Mouse (Mus musculus): Measurements from ENCODE around the gene Zfp454. TPM values are rescaled to one million over a fixed set of nuclear protein-coding genes. Genes with fewer than 3 reads are reported as not detected.

The Zfp454 gene
- polyA plus RNA-seq (2015; fragmentation: Nextera tagmentation; extraction: Ambion mirVana): 12.3 and 13.3 TPM in 2 replicates

DNA sequence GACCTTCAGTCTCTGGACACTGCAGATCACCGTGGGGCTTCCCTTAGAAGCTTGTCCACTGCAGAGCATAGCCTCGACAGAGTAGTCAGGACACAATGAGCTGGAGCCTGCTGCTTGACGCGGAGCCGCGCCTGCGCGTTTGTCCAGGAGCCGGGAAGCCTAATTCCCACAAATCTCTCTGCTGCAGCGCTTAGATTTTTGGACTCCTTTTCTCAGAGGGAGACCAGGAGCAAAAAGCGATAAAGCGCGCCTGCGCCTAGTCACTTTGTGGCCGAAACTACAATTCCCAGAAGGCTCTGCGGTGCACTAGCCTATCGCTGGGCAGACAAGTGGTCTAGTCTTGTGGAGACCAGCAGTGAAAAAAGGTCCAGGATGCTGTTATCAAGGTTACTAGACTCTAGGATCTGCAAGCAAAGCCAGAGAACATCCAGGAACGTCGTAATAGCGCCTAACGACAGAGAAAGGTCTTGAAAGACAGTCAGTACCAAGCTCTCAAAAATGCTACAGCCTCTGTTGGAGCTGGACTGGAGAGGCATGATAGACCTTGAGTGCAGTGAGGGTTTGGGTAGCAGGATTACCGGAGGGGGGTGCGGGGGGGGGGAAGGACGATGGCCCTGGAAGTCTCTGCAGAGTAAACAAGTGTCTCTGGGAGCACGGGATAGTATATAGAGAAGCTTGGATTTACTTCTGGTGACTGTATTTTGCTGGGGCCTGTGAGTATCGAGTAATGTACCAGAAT lies at the start of gene Zfp454:
Gene Zfp454, minus strand, starts transcription at position 262 of the 739 bp plus-strand sequence.
- Histone ChIP-seq H3K4me2 (peak within 1 kb of the TSS; percentile 74), H3K9ac (peak within 1 kb of the TSS; percentile 81), H3K27me3 (no peaks in the 10 kb centered on the region), H3K27ac (peak within 1 kb of the TSS; percentile 87), H3K4me3 (peak within 1 kb of the TSS; percentile 54), H3K36me3 (peaks cover 29% of the 10 kb centered on the region), H3K9me3 (peaks cover 6% of the 10 kb centered on the region), H3K4me1 (peaks cover 9% of the 10 kb centered on the region)
- ATAC-seq (ENCODE audit: insufficient number of reproducible peaks, insufficient read depth, low FRiP score, low TSS enrichment, low read depth): peak; percentile 85
- 6% methylated on average over 26 of the region's 26 CpGs for WGBS

DNA sequence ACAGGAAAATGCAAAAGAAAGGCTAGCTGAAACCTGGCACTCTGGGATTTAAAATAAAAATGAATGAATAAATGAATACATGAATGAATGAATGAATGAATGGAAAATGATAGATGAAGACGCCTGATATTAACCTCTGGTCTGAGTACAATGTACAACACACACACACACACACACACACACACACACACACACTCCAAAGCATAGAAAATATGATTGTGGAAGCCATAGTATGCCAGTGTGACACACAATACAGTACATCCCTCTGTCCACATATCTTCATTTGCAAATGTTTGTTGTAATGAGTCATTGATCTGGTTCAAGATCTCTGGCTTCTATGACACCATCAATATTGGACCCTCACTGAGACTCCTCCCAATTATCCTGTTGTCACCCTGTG lies 44.6 kb upstream of the Zfp454 start:
- H3K9me3 ChIP-seq: no peaks in the 10 kb centered on the region
- H3K4me3 ChIP-seq: peak overlapping the region; percentile 65; the same call in 1 of the 2 replicates
- H3K36me3 ChIP-seq: no peaks in the 10 kb centered on the region
- peaks cover 10% of the 10 kb centered on the region for H3K4me1 ChIP-seq
- peak overlapping the region; percentile 79 for H3K4me2 ChIP-seq
- no peak for ATAC-seq (ENCODE audit: insufficient number of reproducible peaks, insufficient read depth, low FRiP score, low TSS enrichment, low read depth)
- no peak overlapping the region for H3K27ac ChIP-seq
- 88% methylated on average over 1 of the region's 1 CpGs for WGBS
- peaks cover 13% of the 10 kb centered on the region for H3K27me3 ChIP-seq
- H3K9ac ChIP-seq: no peak overlapping the region

DNA sequence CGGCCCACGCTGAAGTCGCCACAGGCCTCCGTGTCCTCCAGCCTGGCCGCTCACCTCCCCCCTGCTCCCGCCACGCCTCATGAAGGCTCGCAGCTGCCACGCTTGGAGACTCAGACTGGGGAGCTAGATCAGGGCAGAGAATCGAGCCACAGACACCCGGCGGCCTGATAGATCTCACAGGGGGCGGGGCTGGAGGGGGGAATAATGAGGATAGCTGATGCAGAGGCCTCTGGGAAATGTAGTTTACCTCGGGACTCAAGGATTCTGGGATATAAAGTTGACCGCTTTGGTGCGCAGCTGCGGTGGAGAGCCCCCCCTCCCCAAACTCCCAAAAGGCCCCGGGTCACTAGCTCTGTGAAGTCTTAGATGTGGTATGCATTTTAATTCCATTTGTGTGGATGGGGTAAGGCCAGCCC lies 44.0 kb upstream of the Zfp454 start, which contains the start of gene Zfp354b:
Gene Zfp354b, minus strand, starts transcription at position 183 of the 416 bp plus-strand sequence.
- WGBS: under 1% methylated on average over 18 of the region's 18 CpGs
- no peak within 1 kb of the TSS for H3K27ac ChIP-seq
- peak; percentile 86 for ATAC-seq (ENCODE audit: insufficient number of reproducible peaks, insufficient read depth, low FRiP score, low TSS enrichment, low read depth)

DNA sequence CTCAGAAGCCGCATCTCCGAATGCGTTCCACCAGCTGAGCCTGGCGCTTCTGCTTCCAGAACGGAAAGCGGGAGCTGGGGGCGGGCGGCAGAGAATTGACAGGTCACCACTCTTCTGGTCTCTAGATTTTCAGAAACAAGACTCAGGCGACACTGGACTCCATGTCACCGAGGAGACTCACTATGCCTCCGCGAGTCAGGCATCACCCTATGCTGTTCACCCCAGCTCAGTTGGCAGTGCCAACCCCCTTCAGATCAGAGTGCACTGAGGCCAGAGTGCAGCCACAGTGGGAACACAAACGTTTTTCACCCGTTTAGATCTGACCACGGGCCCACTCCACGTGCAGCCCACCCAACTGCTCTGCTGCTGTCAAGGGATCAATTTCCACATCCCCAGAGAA lies 43.6 kb upstream of the Zfp454 start:
- Histone ChIP-seq H3K27ac (no peak overlapping the region), H3K9ac (peak overlapping the region; percentile 81), H3K36me3 (no peaks in the 10 kb centered on the region), H3K4me3 (peak overlapping the region; percentile 65), H3K9me3 (no peaks in the 10 kb centered on the region), H3K27me3 (peaks cover 13% of the 10 kb centered on the region), H3K4me2 (peak overlapping the region; percentile 79), H3K4me1 (peaks cover 10% of the 10 kb centered on the region)
- peak; percentile 48; the same call in 1 of the 2 replicates for ATAC-seq (ENCODE audit: insufficient number of reproducible peaks, insufficient read depth, low FRiP score, low TSS enrichment, low read depth)
- 1% methylated on average over 16 of the region's 16 CpGs for WGBS

More for the DNA sequence above, 44.0 kb upstream of the Zfp454 start, which contains the start of gene Zfp354b:
- H3K36me3 ChIP-seq: no peaks in the 10 kb centered on the region
- peak within 1 kb of the TSS; percentile 79 for H3K4me2 ChIP-seq
- peaks cover 10% of the 10 kb centered on the region for H3K4me1 ChIP-seq
- H3K4me3 ChIP-seq: peak within 1 kb of the TSS; percentile 65
- H3K9me3 ChIP-seq: no peaks in the 10 kb centered on the region
- peaks cover 13% of the 10 kb centered on the region for H3K27me3 ChIP-seq
- peak within 1 kb of the TSS; percentile 81 for H3K9ac ChIP-seq

DNA sequence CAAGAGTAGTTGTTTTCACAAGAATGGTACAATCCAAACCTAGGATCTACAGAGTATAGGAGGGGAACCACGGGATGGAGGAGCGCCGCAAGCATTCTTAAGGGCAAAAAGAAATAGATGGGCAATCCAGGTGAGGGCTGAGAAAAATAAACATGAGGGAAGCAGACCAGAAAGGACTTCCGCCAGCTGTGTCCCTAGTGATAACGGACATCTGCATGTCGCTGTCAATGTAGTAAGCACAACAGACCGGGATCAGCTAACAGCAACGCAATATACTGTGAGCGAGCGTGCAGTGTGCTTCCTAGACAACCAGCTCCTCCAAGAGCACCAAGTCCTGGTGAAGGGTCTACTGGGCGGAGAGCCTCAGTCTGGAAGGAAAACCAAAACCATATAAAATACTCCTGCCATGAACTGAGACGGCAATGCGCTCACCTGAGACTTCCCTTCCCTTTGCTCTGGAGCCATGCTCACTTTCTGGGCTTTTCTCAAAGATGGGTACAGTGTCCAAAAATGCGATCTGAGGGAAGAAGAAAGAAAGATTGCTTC lies 43.1 kb upstream of the Zfp454 start:
- Histone ChIP-seq H3K27me3 (peaks cover 13% of the 10 kb centered on the region), H3K4me1 (peaks cover 10% of the 10 kb centered on the region), H3K4me2 (peak overlapping the region; percentile 79), H3K9me3 (no peaks in the 10 kb centered on the region), H3K4me3 (peak overlapping the region; percentile 65), H3K36me3 (no peaks in the 10 kb centered on the region), H3K27ac (no peak overlapping the region), H3K9ac (peak overlapping the region; percentile 81)
- 32% methylated on average over 14 of the region's 14 CpGs for WGBS
- ATAC-seq (ENCODE audit: insufficient number of reproducible peaks, insufficient read depth, low FRiP score, low TSS enrichment, low read depth): no peak

DNA sequence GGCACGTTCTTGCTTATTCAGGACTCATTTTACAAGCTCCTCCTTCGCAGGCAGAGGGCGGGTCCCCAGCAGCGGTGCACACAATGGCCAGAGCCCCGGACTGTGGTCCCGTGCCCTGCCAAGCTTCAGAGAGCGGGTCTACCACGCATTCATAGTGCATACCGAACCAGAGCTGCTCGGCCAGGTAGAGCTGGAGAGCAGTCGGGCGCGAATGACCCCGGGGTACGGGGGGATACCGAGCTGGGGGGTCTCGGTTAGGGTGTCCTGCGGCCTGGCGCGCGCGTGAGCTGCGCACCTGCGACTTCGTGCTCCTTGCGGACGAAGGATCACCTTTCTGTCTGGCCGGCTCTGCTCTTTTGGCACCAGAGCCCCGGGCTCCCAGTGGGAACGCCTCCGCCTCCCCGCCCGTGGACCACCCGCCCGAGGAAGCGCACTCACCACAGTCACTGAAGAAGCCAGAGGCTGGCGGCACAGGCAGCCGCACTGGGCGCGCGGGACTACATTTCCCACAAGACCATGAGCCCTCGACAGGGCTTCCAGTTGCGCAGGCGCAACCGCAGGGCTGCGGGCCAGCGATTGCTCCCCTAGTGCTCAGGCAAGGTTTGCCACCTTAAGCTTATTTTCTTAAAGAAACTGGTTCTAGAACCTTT lies 28.3 kb upstream of the Zfp454 start, which contains the start of gene Zfp2:
Gene Zfp2, minus strand, starts transcription at position 495 of the 650 bp plus-strand sequence.
- H3K9ac ChIP-seq: peak within 1 kb of the TSS; percentile 88
- peak within 1 kb of the TSS; percentile 75 for H3K4me3 ChIP-seq
- H3K4me1 ChIP-seq: no peaks in the 10 kb centered on the region
- under 1% methylated on average over 47 of the region's 47 CpGs for WGBS
- H3K27me3 ChIP-seq: no peaks in the 10 kb centered on the region
- H3K9me3 ChIP-seq: peaks cover 18% of the 10 kb centered on the region
- H3K36me3 ChIP-seq: peaks cover 31% of the 10 kb centered on the region
- ATAC-seq (ENCODE audit: insufficient number of reproducible peaks, insufficient read depth, low FRiP score, low TSS enrichment, low read depth): peak; percentile 94
- H3K27ac ChIP-seq: peak within 1 kb of the TSS; percentile 64; the same call in 1 of the 2 replicates
- H3K4me2 ChIP-seq: peak within 1 kb of the TSS; percentile 57

DNA sequence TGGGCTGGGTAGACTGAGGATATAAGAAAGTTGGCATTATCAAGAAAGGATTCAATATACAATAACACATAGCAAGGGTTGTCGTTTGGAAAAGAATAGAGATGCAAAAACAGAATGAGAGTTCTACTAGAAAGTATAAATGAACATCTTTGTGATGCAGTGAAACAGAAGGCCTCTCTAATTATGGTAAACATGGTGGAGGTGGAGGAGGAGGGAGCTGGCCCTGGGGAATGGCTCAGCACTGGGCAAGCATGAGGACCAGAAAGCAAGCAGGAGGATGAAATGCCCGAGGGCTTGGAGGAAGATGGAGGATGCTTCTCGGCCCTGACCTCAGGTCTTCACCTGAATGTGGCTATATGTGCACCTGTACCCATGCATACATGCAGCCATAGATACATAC lies 27.0 kb upstream of the Zfp454 start:
- Histone ChIP-seq H3K9ac (no peak overlapping the region), H3K27ac (no peak overlapping the region), H3K36me3 (peaks cover 44% of the 10 kb centered on the region), H3K4me3 (no peak overlapping the region), H3K4me1 (no peaks in the 10 kb centered on the region), H3K27me3 (no peaks in the 10 kb centered on the region), H3K9me3 (peaks cover 18% of the 10 kb centered on the region), H3K4me2 (no peak overlapping the region)
- ATAC-seq (ENCODE audit: insufficient number of reproducible peaks, insufficient read depth, low FRiP score, low TSS enrichment, low read depth): no peak
- WGBS: 94% methylated on average over 3 of the region's 3 CpGs

DNA sequence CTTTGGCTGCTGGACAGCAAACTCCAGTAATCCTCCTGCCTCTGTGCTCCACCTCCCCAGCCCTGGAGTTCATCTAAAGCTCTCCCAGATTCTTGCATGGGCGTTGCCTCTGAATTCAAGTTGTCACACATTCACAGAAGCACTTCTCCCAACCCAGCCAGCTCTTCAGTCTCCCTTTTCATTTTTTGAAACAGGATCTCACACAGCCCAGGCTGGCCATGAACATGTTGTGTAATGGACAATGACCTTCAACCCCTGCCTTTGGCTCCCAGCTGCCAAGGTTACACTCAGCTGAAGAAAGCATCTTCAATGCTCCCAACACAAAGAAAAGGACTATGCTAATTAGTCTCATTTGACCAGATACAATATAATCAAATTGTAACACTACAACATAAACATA lies 25.9 kb upstream of the Zfp454 start:
- whole genome bisulfite sequencing: 93% methylated on average over 1 of the region's 1 CpGs
- H3K27ac ChIP-seq: no peak overlapping the region
- H3K4me2 ChIP-seq: no peak overlapping the region
- H3K4me1 ChIP-seq: no peaks in the 10 kb centered on the region
- H3K36me3 ChIP-seq: peaks cover 56% of the 10 kb centered on the region
- no peak overlapping the region for H3K4me3 ChIP-seq
- H3K9me3 ChIP-seq: peaks cover 18% of the 10 kb centered on the region
- no peaks in the 10 kb centered on the region for H3K27me3 ChIP-seq
- ATAC-seq (ENCODE audit: insufficient number of reproducible peaks, insufficient read depth, low FRiP score, low TSS enrichment, low read depth): no peak
- no peak overlapping the region for H3K9ac ChIP-seq

DNA sequence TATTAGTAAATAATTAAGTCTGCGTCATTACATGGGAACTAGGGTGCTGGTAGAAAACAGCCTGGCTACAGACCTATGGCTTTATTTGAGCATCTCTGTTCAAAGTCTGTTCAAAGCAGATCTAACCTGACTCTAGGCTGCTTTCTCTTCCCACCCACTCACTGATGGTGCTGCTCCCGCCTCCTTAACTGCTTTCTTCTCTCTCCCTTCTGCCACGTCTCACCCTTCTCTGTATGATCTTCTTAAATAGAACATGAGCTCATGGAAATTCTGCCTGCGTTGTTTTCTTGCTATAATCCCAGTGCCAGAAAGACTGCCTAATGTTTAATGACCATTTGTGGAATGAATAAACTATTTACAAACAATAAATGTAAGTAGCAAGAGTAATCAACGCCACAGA lies 20.7 kb upstream of the Zfp454 start:
- Histone ChIP-seq H3K4me2 (no peak overlapping the region), H3K27me3 (no peaks in the 10 kb centered on the region), H3K9me3 (peaks cover 38% of the 10 kb centered on the region), H3K9ac (no peak overlapping the region), H3K36me3 (peaks cover 97% of the 10 kb centered on the region), H3K4me1 (no peaks in the 10 kb centered on the region), H3K4me3 (no peak overlapping the region), H3K27ac (no peak overlapping the region)
- no peak for ATAC-seq (ENCODE audit: insufficient number of reproducible peaks, insufficient read depth, low FRiP score, low TSS enrichment, low read depth)
- 89% methylated on average over 5 of the region's 5 CpGs for WGBS

DNA sequence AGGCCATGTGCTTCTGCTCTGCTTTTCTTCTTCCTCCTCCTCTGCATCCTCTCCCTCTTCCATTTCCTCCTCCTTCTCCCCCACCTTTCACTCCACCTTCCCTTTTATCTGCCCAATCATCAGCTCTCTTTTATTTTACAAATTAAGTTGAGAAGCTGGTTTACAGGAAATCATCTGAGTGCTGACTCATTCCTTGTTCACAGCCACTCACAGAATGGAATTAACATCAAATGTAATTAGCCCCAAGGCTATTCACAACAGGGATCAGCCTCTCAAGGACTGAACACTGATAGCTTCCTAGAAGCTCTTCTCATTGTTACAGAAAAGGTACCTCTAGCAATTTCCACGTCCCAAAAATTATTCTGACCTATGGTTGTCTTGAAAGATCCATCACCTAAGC lies 9.9 kb upstream of the Zfp454 start:
- no peak overlapping the region for H3K4me2 ChIP-seq
- no peak overlapping the region for H3K27ac ChIP-seq
- H3K4me3 ChIP-seq: no peak overlapping the region
- H3K9me3 ChIP-seq: peaks cover 70% of the 10 kb centered on the region
- peaks cover 48% of the 10 kb centered on the region for H3K36me3 ChIP-seq
- WGBS: 85% methylated on average over 1 of the region's 1 CpGs
- H3K4me1 ChIP-seq: no peaks in the 10 kb centered on the region
- no peak for ATAC-seq (ENCODE audit: insufficient number of reproducible peaks, insufficient read depth, low FRiP score, low TSS enrichment, low read depth)
- H3K27me3 ChIP-seq: no peaks in the 10 kb centered on the region
- no peak overlapping the region for H3K9ac ChIP-seq

DNA sequence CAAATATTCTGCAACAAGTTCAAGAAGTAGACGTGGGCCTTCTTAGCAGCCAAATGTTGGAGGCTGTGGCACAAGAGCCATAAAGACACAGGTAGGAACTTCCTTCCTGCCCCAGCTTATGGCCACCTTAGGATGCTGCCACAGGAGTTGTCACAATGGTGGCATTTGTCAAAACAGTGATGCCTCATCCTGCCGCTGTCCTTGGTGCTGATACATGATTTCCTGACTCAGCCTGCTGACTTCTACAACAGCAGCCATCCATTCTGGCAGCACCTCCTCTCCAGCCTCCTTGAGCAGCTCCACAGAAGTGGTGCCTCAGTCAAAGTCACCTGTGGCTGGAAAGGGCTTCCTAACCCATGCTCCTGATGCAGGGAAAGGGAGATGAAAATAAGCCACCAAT lies 5.0 kb upstream of the Zfp454 start:
- WGBS: 52% methylated on average over 2 of the region's 2 CpGs
- H3K27me3 ChIP-seq: no peaks in the 10 kb centered on the region
- H3K36me3 ChIP-seq: peaks cover under 1% of the 10 kb centered on the region; the same call in 1 of the 2 replicates
- no peak overlapping the region for H3K9ac ChIP-seq
- no peak overlapping the region for H3K4me2 ChIP-seq
- H3K9me3 ChIP-seq: peaks cover 26% of the 10 kb centered on the region
- ATAC-seq (ENCODE audit: insufficient number of reproducible peaks, insufficient read depth, low FRiP score, low TSS enrichment, low read depth): no peak
- no peak overlapping the region for H3K4me3 ChIP-seq
- H3K27ac ChIP-seq: no peak overlapping the region
- H3K4me1 ChIP-seq: no peaks in the 10 kb centered on the region
